Mouse (Mus musculus) left cerebral cortex, adult 2 months (tissue): ENCODE results near the gene Ocm. TPM values are rescaled to one million over a fixed set of nuclear protein-coding genes. Genes with fewer than 3 reads are reported as not detected.

Source experiments
- DNase-seq, 2 experiments: peaks; one replicate each; pipeline ENCODE4 v3.0.0; 2021 to 2022; ENCODE audit warnings: low spot score in 2 of 2, mixed read lengths in 1 of 2; ENCODE audit errors: extremely low spot score in 1 of 2
- H3K27ac ChIP-seq: fragments of 200-600 bp; 2 replicates; pipeline ENCODE4 v1.8.1; 2022
- H3K4me3 ChIP-seq: fragments of 200-600 bp; 2 replicates; pipeline ENCODE4 v1.8.1; 2022
- CTCF ChIP-seq: fragments of 200-600 bp; IDR thresholded peaks from 2 replicates; pipeline ENCODE4 v1.8.1; 2022; ENCODE audit warnings: antibody characterized with exemption, mild to moderate bottlenecking, moderate library complexity
- intact Hi-C: fragments of 180-260 bp; cut with DNase I; formaldehyde crosslinking; loops from one replicate; pipeline ENCODE4 v1.15.1; 2025
- total RNA-seq, 2 experiments: library from RNA; stranded (reverse); gene quantifications; 2 replicates each; pipeline ENCODE4 v1.2.3; 2021

Gene Ocm
- total RNA-seq, 2 experiments from 2014 or later = 1.1 to 2.2 TPM

- no peak overlapping the region for H3K27ac ChIP-seq
- H3K4me3 ChIP-seq = no peak overlapping the region
- intact Hi-C loops = loop anchor here (1.0 to 5.0 kb wide), 2 partner anchors 43 to 66 kb away; partner anchors contain the start of genes Aimp2, Pms2 and Rsph10b
- DNase-seq = no peak
- TF ChIP-seq CTCF = no peak
Observed at GRCm38 (mm10) chr5:143975631-143975933, 50.9 kb downstream of the Ocm start.

- Histone ChIP-seq H3K4me3 (no peak overlapping the region), H3K27ac (no peak overlapping the region)
- intact Hi-C loops = loop anchor here (1.0 to 5.0 kb wide), 2 partner anchors 43 to 66 kb away; partner anchors contain the start of genes Aimp2, Pms2 and Rsph10b
- DNase-seq = peak; percentile 46 to 64
- peak; percentile 85 for TF ChIP-seq CTCF
Observed at GRCm38 (mm10) chr5:143974931-143975630, 51.4 kb downstream of the Ocm start.

GRCm38 (mm10) chr5:143972628-143973027, 53.8 kb downstream of the Ocm start:
- no peak for TF ChIP-seq CTCF
- no peak for DNase-seq
- intact Hi-C loops = no loop called here
- Histone ChIP-seq H3K27ac (no peak overlapping the region), H3K4me3 (no peak overlapping the region)

Other genes starting within 250 kb of the Ocm start
- gene Eif2ak1, start 208.9 kb downstream of the Ocm start, total RNA-seq = 10 to 100 TPM; 43.6 to 48.3 TPM
- gene Ankrd61, start 129.0 kb downstream of the Ocm start, total RNA-seq = not detected
- 10 to 100 TPM; 30.0 to 32.6 TPM for gene Aimp2, start 116.8 kb downstream of the Ocm start, total RNA-seq
- gene Pms2, start 116.7 kb downstream of the Ocm start, total RNA-seq = 10 to 100 TPM; 17.0 to 19.2 TPM
- gene Gm42421, start 98.5 kb downstream of the Ocm start, total RNA-seq = 1 to 10 TPM in 1 of 2 experiments, not detected in 1; 2.9 TPM
- 1 to 10 TPM; 4.0 to 6.0 TPM for gene Rsph10b, start 93.6 kb downstream of the Ocm start, total RNA-seq
- 10 to 100 TPM; 40.9 to 43.0 TPM for gene Ccz1, start 11.8 kb downstream of the Ocm start, total RNA-seq
- gene Lmtk2, start 73.8 kb upstream of the Ocm start, total RNA-seq = 100 to 1,000 TPM; 171 to 173 TPM
- gene Bhlha15, start 163.6 kb upstream of the Ocm start, total RNA-seq = under 1 TPM; 0.35 to 0.43 TPM
- gene Tecpr1, start 196.9 kb upstream of the Ocm start, total RNA-seq = 100 to 1,000 TPM in 1 of 2 experiments, 10 to 100 TPM in 1; 95.3 to 103 TPM
- gene Bri3, start 217.8 kb upstream of the Ocm start, total RNA-seq = 10 to 100 TPM; 65.5 to 72.7 TPM